ENCODE assay signal across 8 mouse cellular contexts in the genomic region with DNA sequence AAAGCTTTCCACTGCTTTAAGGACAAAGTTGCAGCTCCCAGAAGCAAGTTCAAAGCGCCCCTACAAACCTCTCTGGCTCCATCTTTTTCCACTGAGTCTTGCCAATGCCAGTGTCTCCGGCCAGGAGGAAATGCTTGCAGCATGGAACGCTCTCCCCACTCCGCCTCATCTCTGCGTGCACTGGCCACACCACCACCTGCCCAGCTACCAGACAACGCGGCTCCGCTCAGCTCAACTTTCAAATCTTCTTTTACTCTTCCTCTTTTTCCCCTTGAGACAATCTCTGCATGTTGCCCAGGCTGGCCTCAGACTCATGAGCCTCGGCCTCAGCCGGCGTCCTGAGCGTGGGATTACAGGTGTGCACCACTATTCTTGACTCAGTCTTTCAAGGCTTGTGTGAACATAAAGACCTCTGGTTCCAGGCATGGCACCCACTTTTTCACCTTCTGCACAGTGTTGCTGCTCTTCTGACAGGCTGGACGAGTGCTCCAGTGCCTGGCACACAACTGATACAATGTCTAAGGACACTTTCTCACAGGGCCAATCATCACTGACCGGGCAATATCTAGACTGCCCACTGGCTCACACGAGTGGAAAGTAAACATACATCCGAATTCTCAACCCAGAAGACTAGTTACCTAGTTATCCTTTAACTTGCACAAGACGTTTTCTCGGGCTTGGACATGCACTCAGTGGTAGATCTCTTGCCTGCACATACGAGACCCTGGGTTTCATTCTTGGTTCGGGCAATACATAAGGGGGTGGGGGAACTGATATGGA. TPM values are rescaled to one million over a fixed set of nuclear protein-coding genes. Genes with fewer than 3 reads are reported as not detected.
DNase-seq lines count a peak whose midpoint lies in the region; ATAC-seq and TF ChIP-seq lines count a peak whose summit lies in the region.

No protein-coding gene starts in this region.

- H3K36me3 ChIP-seq in heart, embryonic 15.5 days = no peaks in the 10 kb centered on the region
- peaks cover 13% of the 10 kb centered on the region for H3K36me3 ChIP-seq in limb, embryonic 12.5 days
- no peaks in the 10 kb centered on the region for H3K36me3 ChIP-seq in midbrain, postnatal 0 days (ENCODE audit: insufficient read depth, low read length)

- H3K27ac ChIP-seq in heart, embryonic 15.5 days = peak overlapping the region; percentile 54
- 0 out of 2 replicates have a peak overlapping the region, but pooled peaks have one; percentile 37 for H3K27ac ChIP-seq in limb, embryonic 12.5 days
- peak overlapping the region; percentile 47 for H3K27ac ChIP-seq in midbrain, postnatal 0 days (ENCODE audit: low read depth, low read length)

- 0 out of 2 replicates have a peak overlapping the region, but pooled peaks have one; percentile 14 for H3K9ac ChIP-seq in heart, embryonic 15.5 days
- no peak overlapping the region for H3K9ac ChIP-seq in limb, embryonic 12.5 days (replicated peaks)
- no peak overlapping the region for H3K9ac ChIP-seq in midbrain, postnatal 0 days (replicated peaks; ENCODE audit: low read length, poor library complexity, severe bottlenecking)

- no peak for TF ChIP-seq CTCF in midbrain, postnatal 0 days (IDR thresholded peaks at IDR 0.05)

- WGBS in heart, embryonic 15.5 days = 65% methylated on average over 20 of the region's 20 CpGs
- 90% methylated on average over 20 of the region's 20 CpGs for WGBS in limb, embryonic 12.5 days
- 53% methylated on average over 20 of the region's 20 CpGs for WGBS in midbrain, postnatal 0 days

- peak; percentile 48 to 58 for DNase-seq in spleen, adult 18-20 months
- no peak for DNase-seq in spleen, adult 12 weeks (ENCODE audit: low spot score)
- DNase-seq in midbrain, postnatal 0 days (ENCODE audit: low spot score) = no peak
- no peak for DNase-seq in right cerebral cortex, postnatal 14 days
- DNase-seq in urinary bladder, adult 18-20 months (ENCODE audit: low spot score in 2 of 2) = no peak
- no peak for DNase-seq in thymus, postnatal 25 days

- no peak overlapping the region for H3K4me3 ChIP-seq in heart, embryonic 15.5 days
- no peak overlapping the region for H3K4me3 ChIP-seq in limb, embryonic 12.5 days (replicated peaks)
- no peak overlapping the region for H3K4me3 ChIP-seq in midbrain, postnatal 0 days (ENCODE audit: low read depth, low read length)

- no peak overlapping the region for H3K4me2 ChIP-seq in heart, embryonic 15.5 days
- H3K4me2 ChIP-seq in limb, embryonic 12.5 days = no peak overlapping the region
- no peak overlapping the region for H3K4me2 ChIP-seq in midbrain, postnatal 0 days (ENCODE audit: low read depth, low read length, poor library complexity, severe bottlenecking)

- H3K9me3 ChIP-seq in heart, embryonic 15.5 days (replicated peaks) = no peaks in the 10 kb centered on the region
- H3K9me3 ChIP-seq in limb, embryonic 12.5 days = no peaks in the 10 kb centered on the region
- H3K9me3 ChIP-seq in midbrain, postnatal 0 days (ENCODE audit: low read length) = no peaks in the 10 kb centered on the region

- ATAC-seq in heart, embryonic 15.5 days (replicated peaks; ENCODE audit: insufficient number of reproducible peaks, insufficient read depth, low FRiP score, low read depth) = no peak
- ATAC-seq in limb, embryonic 12.5 days (ENCODE audit: insufficient number of reproducible peaks, insufficient read depth, low FRiP score, low TSS enrichment, low read depth) = no peak
- no peak for ATAC-seq in midbrain, postnatal 0 days (ENCODE audit: low FRiP score)

- no peaks in the 10 kb centered on the region for H3K27me3 ChIP-seq in heart, embryonic 15.5 days
- H3K27me3 ChIP-seq in limb, embryonic 12.5 days = no peaks in the 10 kb centered on the region
- H3K27me3 ChIP-seq in midbrain, postnatal 0 days (ENCODE audit: insufficient read depth, low read length) = no peaks in the 10 kb centered on the region

- H3K4me1 ChIP-seq in heart, embryonic 15.5 days (replicated peaks) = peaks cover 77% of the 10 kb centered on the region
- peaks cover 69% of the 10 kb centered on the region for H3K4me1 ChIP-seq in limb, embryonic 12.5 days (replicated peaks)
- H3K4me1 ChIP-seq in midbrain, postnatal 0 days (ENCODE audit: insufficient read depth, low read length) = peaks cover 10% of the 10 kb centered on the region; the same call in 1 of the 2 replicates

RNA-seq across cellular contexts. Expression of a gene that starts 4.6 kb away (rescaled TPM):
- 30.1 and 32.8 TPM in 2 replicates for polyA plus RNA-seq in heart, embryonic 15.5 days (2015; fragmentation: Nextera tagmentation; extraction: Ambion mirVana)
- 34.2 and 34.5 TPM in 2 replicates for polyA plus RNA-seq in limb, embryonic 12.5 days (2016; fragmentation: Nextera tagmentation; extraction: Ambion mirVana)
- 58.7 and 64.3 TPM in 2 replicates for total RNA-seq in midbrain, postnatal 0 days (2014; rRNA removed)
- polyA plus RNA-seq in midbrain, postnatal 0 days (2015; fragmentation: Nextera tagmentation; extraction: Ambion mirVana) = 13.5 and 16.2 TPM in 2 replicates

RNA-seq across cellular contexts. Expression of a gene that starts 12.8 kb away (rescaled TPM):
- polyA plus RNA-seq in heart, embryonic 15.5 days (2015; fragmentation: Nextera tagmentation; extraction: Ambion mirVana) = 10.3 and 15.3 TPM in 2 replicates
- 31.2 and 32.0 TPM in 2 replicates for polyA plus RNA-seq in limb, embryonic 12.5 days (2016; fragmentation: Nextera tagmentation; extraction: Ambion mirVana)
- 23.6 and 26.6 TPM in 2 replicates for total RNA-seq in midbrain, postnatal 0 days (2014; rRNA removed)
- 16.9 and 17.7 TPM in 2 replicates for polyA plus RNA-seq in midbrain, postnatal 0 days (2015; fragmentation: Nextera tagmentation; extraction: Ambion mirVana)

RNA-seq across cellular contexts. Expression of a gene that starts 46.8 kb away (rescaled TPM):
- polyA plus RNA-seq in heart, embryonic 15.5 days (2015; fragmentation: Nextera tagmentation; extraction: Ambion mirVana) = 0.26 TPM in 1 of 2 replicates, not detected in the other
- polyA plus RNA-seq in limb, embryonic 12.5 days (2016; fragmentation: Nextera tagmentation; extraction: Ambion mirVana) = 0.28 TPM in 1 of 2 replicates, not detected in the other
- 0.27 and 4.4 TPM in 2 replicates for total RNA-seq in midbrain, postnatal 0 days (2014; rRNA removed)
- polyA plus RNA-seq in midbrain, postnatal 0 days (2015; fragmentation: Nextera tagmentation; extraction: Ambion mirVana) = 0.25 and 1.4 TPM in 2 replicates

RNA-seq across cellular contexts. Expression of a gene that starts 56.8 kb away (rescaled TPM):
- 38.6 and 52.4 TPM in 2 replicates for polyA plus RNA-seq in heart, embryonic 15.5 days (2015; fragmentation: Nextera tagmentation; extraction: Ambion mirVana)
- 87.1 and 87.7 TPM in 2 replicates for polyA plus RNA-seq in limb, embryonic 12.5 days (2016; fragmentation: Nextera tagmentation; extraction: Ambion mirVana)
- total RNA-seq in midbrain, postnatal 0 days (2014; rRNA removed) = 51.4 and 54.5 TPM in 2 replicates
- 42.2 and 51.1 TPM in 2 replicates for polyA plus RNA-seq in midbrain, postnatal 0 days (2015; fragmentation: Nextera tagmentation; extraction: Ambion mirVana)

Comparison
In these comparisons a context has a peak if more than half of its experiments do, and no peak if none do; other contexts are left out.
1. DNase-seq: peak in spleen, adult 18-20 months (2 of 2); none in spleen, adult 12 weeks (single experiment), midbrain, postnatal 0 days (single experiment), right cerebral cortex, postnatal 14 days (single experiment), urinary bladder, adult 18-20 months (0 of 2) and thymus, postnatal 25 days (single experiment).
2. Peak in every context shown above with its lines, with median percentiles within 50 percentile points of each other: H3K27ac ChIP-seq.